Mouse (Mus musculus): ENCODE results near the gene Ddr2. TPM values are rescaled to one million over a fixed set of nuclear protein-coding genes. Genes with fewer than 3 reads are reported as not detected.

Gene Ddr2
- polyA plus RNA-seq (2015; fragmentation: Nextera tagmentation; extraction: Ambion mirVana) = 12.0 and 17.1 TPM in 2 replicates

DNA sequence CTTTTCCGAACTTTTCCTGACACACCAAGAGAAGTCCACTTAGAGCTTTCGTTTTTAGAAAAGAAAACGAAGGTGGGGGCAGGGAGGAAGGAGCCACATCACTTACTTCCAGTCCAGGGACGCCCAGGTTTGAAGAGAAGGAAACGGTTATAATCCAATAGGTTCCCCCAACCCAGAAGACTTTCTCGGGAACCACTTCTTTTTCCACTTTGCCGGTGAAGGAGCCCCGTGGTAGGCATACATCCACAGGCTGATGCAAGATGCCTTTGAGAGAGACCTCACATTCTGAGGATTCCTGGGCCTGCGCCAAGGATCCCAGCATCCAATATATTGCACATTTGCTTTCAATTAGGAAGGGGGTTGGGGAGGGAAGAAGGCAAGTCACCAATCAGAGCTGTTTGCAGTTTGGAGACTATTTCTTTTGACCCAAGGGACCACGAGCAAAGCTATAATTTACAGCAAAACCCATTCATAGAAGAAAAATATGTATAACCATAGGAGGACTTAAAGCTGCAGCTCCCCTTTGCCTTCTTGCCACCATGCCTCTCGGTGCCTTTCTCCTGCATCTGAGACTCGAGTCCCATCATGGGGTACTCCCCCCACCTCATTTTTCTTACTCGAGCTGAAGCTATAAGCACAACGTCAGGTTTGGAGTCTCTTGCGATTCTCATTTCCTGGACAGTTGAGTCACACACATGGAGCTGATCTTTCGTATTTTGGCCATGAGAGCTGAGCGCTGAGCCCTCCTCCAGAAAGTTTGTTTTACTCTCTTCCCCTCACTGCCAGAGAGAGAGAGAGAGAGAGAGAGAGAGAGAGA lies at the start of gene Ddr2:
Ddr2 (minus strand) TSS at position 247 of the 817 bp plus-strand sequence.
- Histone ChIP-seq H3K9me3 (replicated peaks) (no peaks in the 10 kb centered on the region), H3K4me3 (peak within 1 kb of the TSS; percentile 40), H3K4me1 (replicated peaks) (no peaks in the 10 kb centered on the region; the same call in 1 of the 2 replicates), H3K27ac (peak within 1 kb of the TSS; percentile 75), H3K27me3 (no peaks in the 10 kb centered on the region), H3K4me2 (peak within 1 kb of the TSS; percentile 41), H3K9ac (0 out of 2 replicates have a peak within 1 kb of the TSS, but pooled peaks have one; percentile 16), H3K36me3 (no peaks in the 10 kb centered on the region)
- ATAC-seq (replicated peaks; ENCODE audit: insufficient number of reproducible peaks, insufficient read depth, low FRiP score, low read depth) = peak; percentile 31; the same call in 1 of the 2 replicates
- whole genome bisulfite sequencing = 55% methylated on average over 17 of the region's 17 CpGs

- no peak overlapping the region for H3K9ac ChIP-seq
- no peak for ATAC-seq (replicated peaks; ENCODE audit: insufficient number of reproducible peaks, insufficient read depth, low FRiP score, low read depth)
- H3K27ac ChIP-seq = no peak overlapping the region
- no peak overlapping the region for H3K4me3 ChIP-seq
- H3K4me1 ChIP-seq (replicated peaks) = peaks cover 6% of the 10 kb centered on the region
- 89% methylated on average over 2 of the region's 2 CpGs for WGBS
- H3K4me2 ChIP-seq = no peak overlapping the region
- H3K9me3 ChIP-seq (replicated peaks) = no peaks in the 10 kb centered on the region
- peaks cover 40% of the 10 kb centered on the region for H3K36me3 ChIP-seq
- H3K27me3 ChIP-seq = no peaks in the 10 kb centered on the region
Observed at GRCm38 (mm10) chr1:170159707-170160106, 49.1 kb upstream of the Ddr2 start.

GRCm38 (mm10) chr1:170155761-170156160 lies 45.2 kb upstream of the Ddr2 start:
- Histone ChIP-seq H3K4me1 (replicated peaks) (no peaks in the 10 kb centered on the region), H3K4me3 (no peak overlapping the region), H3K27ac (no peak overlapping the region), H3K36me3 (peaks cover 35% of the 10 kb centered on the region), H3K9me3 (replicated peaks) (no peaks in the 10 kb centered on the region), H3K27me3 (no peaks in the 10 kb centered on the region), H3K9ac (no peak overlapping the region), H3K4me2 (no peak overlapping the region)
- ATAC-seq (replicated peaks; ENCODE audit: insufficient number of reproducible peaks, insufficient read depth, low FRiP score, low read depth) = no peak
- 92% methylated on average over 5 of the region's 5 CpGs for WGBS

GRCm38 (mm10) chr1:170155298-170155697 lies 44.7 kb upstream of the Ddr2 start:
- H3K4me3 ChIP-seq = no peak overlapping the region
- 63% methylated on average over 2 of the region's 2 CpGs for WGBS
- H3K9me3 ChIP-seq (replicated peaks) = no peaks in the 10 kb centered on the region
- no peak overlapping the region for H3K9ac ChIP-seq
- H3K36me3 ChIP-seq = peaks cover 35% of the 10 kb centered on the region
- no peaks in the 10 kb centered on the region for H3K4me1 ChIP-seq (replicated peaks)
- ATAC-seq (replicated peaks; ENCODE audit: insufficient number of reproducible peaks, insufficient read depth, low FRiP score, low read depth) = no peak
- H3K27me3 ChIP-seq = no peaks in the 10 kb centered on the region
- H3K4me2 ChIP-seq = no peak overlapping the region
- H3K27ac ChIP-seq = no peak overlapping the region

DNA sequence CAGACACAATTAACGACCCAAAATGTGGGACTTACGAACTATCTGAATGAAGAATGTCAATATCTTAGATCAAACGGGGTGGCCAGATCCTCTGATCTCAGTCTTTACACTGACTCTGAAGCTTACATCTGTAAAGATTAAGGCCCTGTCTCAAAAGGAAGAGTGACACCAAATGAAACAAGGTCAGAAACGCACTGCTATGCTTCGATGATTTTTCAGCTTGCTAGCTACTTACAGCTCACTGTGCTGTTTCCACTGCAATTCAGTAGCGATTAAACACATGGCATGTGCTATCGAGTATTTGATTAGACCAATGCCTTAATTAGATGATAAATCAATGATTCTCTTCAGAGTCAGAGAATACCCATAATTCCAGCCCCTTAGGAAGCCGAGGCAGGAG lies 43.4 kb upstream of the Ddr2 start:
- no peak for ATAC-seq (replicated peaks; ENCODE audit: insufficient number of reproducible peaks, insufficient read depth, low FRiP score, low read depth)
- WGBS = 88% methylated on average over 8 of the region's 8 CpGs
- peaks cover 43% of the 10 kb centered on the region for H3K36me3 ChIP-seq
- H3K4me2 ChIP-seq = no peak overlapping the region
- H3K27me3 ChIP-seq = no peaks in the 10 kb centered on the region
- no peaks in the 10 kb centered on the region for H3K4me1 ChIP-seq (replicated peaks)
- no peak overlapping the region for H3K9ac ChIP-seq
- H3K27ac ChIP-seq = no peak overlapping the region
- no peak overlapping the region for H3K4me3 ChIP-seq
- H3K9me3 ChIP-seq (replicated peaks) = no peaks in the 10 kb centered on the region

DNA sequence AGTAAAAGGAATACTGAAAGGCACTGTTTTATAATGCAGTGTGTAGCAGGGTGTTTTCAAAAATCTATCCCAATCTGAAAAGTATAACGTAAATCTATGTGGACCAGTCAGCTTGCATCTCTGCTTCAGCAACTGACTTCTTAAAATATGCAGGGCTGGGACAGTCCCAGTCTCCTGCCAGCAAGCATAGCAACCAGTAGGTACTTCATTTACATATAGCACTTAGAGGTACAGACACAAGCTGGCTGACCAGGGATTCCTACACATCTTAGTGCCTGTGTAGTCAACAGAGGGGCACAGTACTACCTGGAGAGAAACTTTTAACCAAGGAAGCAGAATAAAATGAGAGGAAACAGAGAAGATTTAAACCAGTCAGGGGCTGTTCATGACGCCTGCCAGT lies 42.0 kb upstream of the Ddr2 start:
- Histone ChIP-seq H3K36me3 (peaks cover 33% of the 10 kb centered on the region), H3K9me3 (replicated peaks) (no peaks in the 10 kb centered on the region), H3K4me3 (no peak overlapping the region), H3K4me2 (no peak overlapping the region), H3K4me1 (replicated peaks) (peaks cover 9% of the 10 kb centered on the region; the same call in 1 of the 2 replicates), H3K27me3 (no peaks in the 10 kb centered on the region), H3K9ac (no peak overlapping the region), H3K27ac (no peak overlapping the region)
- ATAC-seq (replicated peaks; ENCODE audit: insufficient number of reproducible peaks, insufficient read depth, low FRiP score, low read depth) = no peak
- WGBS = 86% methylated on average over 2 of the region's 2 CpGs

- H3K4me2 ChIP-seq = no peak overlapping the region
- no peak overlapping the region for H3K4me3 ChIP-seq
- H3K36me3 ChIP-seq = peaks cover 26% of the 10 kb centered on the region
- H3K9me3 ChIP-seq (replicated peaks) = no peaks in the 10 kb centered on the region
- no peak for ATAC-seq (replicated peaks; ENCODE audit: insufficient number of reproducible peaks, insufficient read depth, low FRiP score, low read depth)
- H3K27ac ChIP-seq = no peak overlapping the region
- H3K27me3 ChIP-seq = no peaks in the 10 kb centered on the region
- peaks cover 10% of the 10 kb centered on the region; the same call in 1 of the 2 replicates for H3K4me1 ChIP-seq (replicated peaks)
- H3K9ac ChIP-seq = no peak overlapping the region
- 84% methylated on average over 6 of the region's 6 CpGs for WGBS
Observed at GRCm38 (mm10) chr1:170150870-170151269, 40.3 kb upstream of the Ddr2 start.

- Histone ChIP-seq H3K27ac (no peak overlapping the region), H3K4me2 (no peak overlapping the region), H3K9me3 (replicated peaks) (no peaks in the 10 kb centered on the region), H3K27me3 (no peaks in the 10 kb centered on the region), H3K36me3 (peaks cover 21% of the 10 kb centered on the region), H3K9ac (no peak overlapping the region), H3K4me3 (no peak overlapping the region), H3K4me1 (replicated peaks) (peaks cover 10% of the 10 kb centered on the region; the same call in 1 of the 2 replicates)
- 85% methylated on average over 4 of the region's 4 CpGs for WGBS
- ATAC-seq (replicated peaks; ENCODE audit: insufficient number of reproducible peaks, insufficient read depth, low FRiP score, low read depth) = no peak
Observed at GRCm38 (mm10) chr1:170149756-170150155, 39.2 kb upstream of the Ddr2 start.

GRCm38 (mm10) chr1:170148536-170148935 lies 38.0 kb upstream of the Ddr2 start:
- Histone ChIP-seq H3K4me2 (no peak overlapping the region), H3K4me3 (no peak overlapping the region), H3K36me3 (peaks cover 27% of the 10 kb centered on the region), H3K27ac (no peak overlapping the region), H3K9ac (no peak overlapping the region), H3K4me1 (replicated peaks) (peaks cover 10% of the 10 kb centered on the region; the same call in 1 of the 2 replicates), H3K9me3 (replicated peaks) (no peaks in the 10 kb centered on the region), H3K27me3 (no peaks in the 10 kb centered on the region)
- ATAC-seq (replicated peaks; ENCODE audit: insufficient number of reproducible peaks, insufficient read depth, low FRiP score, low read depth) = no peak
- 46% methylated on average over 6 of the region's 6 CpGs for WGBS

GRCm38 (mm10) chr1:170147651-170148448 lies 37.3 kb upstream of the Ddr2 start:
- no peak overlapping the region for H3K4me2 ChIP-seq
- no peaks in the 10 kb centered on the region for H3K9me3 ChIP-seq (replicated peaks)
- H3K36me3 ChIP-seq = peaks cover 32% of the 10 kb centered on the region
- no peak overlapping the region for H3K9ac ChIP-seq
- H3K4me1 ChIP-seq (replicated peaks) = peaks cover 10% of the 10 kb centered on the region; the same call in 1 of the 2 replicates
- H3K27me3 ChIP-seq = no peaks in the 10 kb centered on the region
- H3K27ac ChIP-seq = no peak overlapping the region
- no peak for ATAC-seq (replicated peaks; ENCODE audit: insufficient number of reproducible peaks, insufficient read depth, low FRiP score, low read depth)
- H3K4me3 ChIP-seq = no peak overlapping the region
- WGBS = 79% methylated on average over 9 of the region's 9 CpGs

- Histone ChIP-seq H3K27ac (no peak overlapping the region), H3K9ac (no peak overlapping the region), H3K4me3 (no peak overlapping the region), H3K4me1 (replicated peaks) (peaks cover 10% of the 10 kb centered on the region; the same call in 1 of the 2 replicates), H3K9me3 (replicated peaks) (no peaks in the 10 kb centered on the region), H3K36me3 (peaks cover 37% of the 10 kb centered on the region), H3K4me2 (no peak overlapping the region), H3K27me3 (no peaks in the 10 kb centered on the region)
- ATAC-seq (replicated peaks; ENCODE audit: insufficient number of reproducible peaks, insufficient read depth, low FRiP score, low read depth) = no peak
- 82% methylated on average over 4 of the region's 4 CpGs for WGBS
Observed at GRCm38 (mm10) chr1:170145606-170146005, 35.0 kb upstream of the Ddr2 start.

Measured in heart, embryonic 15.5 days (tissue).